Comparison of ENCODE assay signal across 15 mouse cellular contexts in the genomic region with DNA sequence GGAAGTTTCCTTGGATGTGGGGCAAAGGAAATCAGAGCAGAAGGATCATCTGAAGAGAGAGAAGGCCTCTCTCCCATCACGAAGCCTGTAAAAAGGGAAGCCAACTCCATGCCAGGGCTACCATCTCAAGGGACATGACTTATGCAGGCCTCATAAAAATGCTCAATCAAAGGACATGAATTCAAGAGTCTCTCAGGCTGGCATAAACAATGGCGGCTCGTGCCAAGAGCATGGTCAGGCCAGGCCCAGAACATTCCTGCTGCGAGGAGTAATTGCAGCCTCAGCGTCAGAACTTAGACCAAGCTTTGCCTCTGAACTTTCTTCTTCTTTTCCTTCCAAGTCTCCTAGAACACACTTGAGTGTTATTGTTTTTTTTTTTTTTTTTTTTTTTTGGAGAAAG.
DNase-seq lines count a peak whose midpoint lies in the region; ATAC-seq lines count a peak whose summit lies in the region.
"Had no signal": no experiment of that assay in that cellular context is flagged by ENCODE, and none has a peak within 500 bp of the region (broad histone marks: within the 10 kb centered on the region; RNA-seq: fewer than 3 reads in every experiment).

No protein-coding gene starts in this region.

- H3K4me2 ChIP-seq in kidney, embryonic 14.5 days (replicated peaks; ENCODE audit: low read depth, low read length): no peak overlapping the region
- H3K4me2 ChIP-seq: hindbrain, embryonic 13.5 days had no signal

- no peaks in the 10 kb centered on the region for H3K4me1 ChIP-seq in kidney, embryonic 14.5 days (ENCODE audit: control insufficient read depth, insufficient read depth, low read length)
- H3K4me1 ChIP-seq: hindbrain, embryonic 13.5 days had no signal

- 89% methylated on average over 5 of the region's 5 CpGs for WGBS in kidney, embryonic 14.5 days

- no peak overlapping the region for H3K27ac ChIP-seq in kidney, embryonic 14.5 days (ENCODE audit: low read depth, low read length)
- H3K27ac ChIP-seq: hindbrain, embryonic 13.5 days had no signal

- no peak overlapping the region for H3K9ac ChIP-seq in kidney, embryonic 14.5 days (ENCODE audit: low read depth, low read length)
- H3K9ac ChIP-seq: forebrain, postnatal 0 days; hindbrain, embryonic 13.5 days had no signal

- no peaks in the 10 kb centered on the region for H3K36me3 ChIP-seq in kidney, embryonic 14.5 days (ENCODE audit: control insufficient read depth, insufficient read depth, low read length)
- H3K36me3 ChIP-seq: hindbrain, embryonic 13.5 days had no signal

- H3K9me3 ChIP-seq in kidney, embryonic 14.5 days (ENCODE audit: control insufficient read depth, low read length): no peaks in the 10 kb centered on the region
- H3K9me3 ChIP-seq: hindbrain, embryonic 13.5 days had no signal

- no peaks in the 10 kb centered on the region for H3K27me3 ChIP-seq in kidney, embryonic 14.5 days (ENCODE audit: control insufficient read depth, insufficient read depth, low read length)
- H3K27me3 ChIP-seq: hindbrain, embryonic 13.5 days had no signal

- no peak for ATAC-seq in kidney, embryonic 14.5 days (ENCODE audit: low FRiP score, low TSS enrichment)
- no peak for ATAC-seq in activated CD4-positive, CD25-positive, alpha-beta regulatory T cell, adult 4 months
- ATAC-seq: forebrain, postnatal 0 days; intestine, postnatal 0 days had no signal

- no peak overlapping the region for H3K4me3 ChIP-seq in kidney, embryonic 14.5 days (ENCODE audit: low read length)
- H3K4me3 ChIP-seq: erythroblast, embryonic 14.5 days; hindbrain, embryonic 13.5 days had no signal

- DNase-seq in cerebellum, postnatal 10 days: peak; percentile 21 to 40
- DNase-seq in cerebellum, adult 9-11 months: no peak
- DNase-seq in kidney, postnatal 10 days: peak; percentile 14
- peak; percentile 100 for DNase-seq in adipocyte (ENCODE audit: low spot score)
- peak; percentile 8 for DNase-seq in gastrocnemius, postnatal 10 days
- DNase-seq in frontal cortex, postnatal 14 days (ENCODE audit: low spot score in 2 of 2): no peak
- DNase-seq: cerebellum, adult 2 months; forebrain, postnatal 0 days; liver; lung, adult 2 months had no signal

Comparison
In these comparisons a context has a peak if more than half of its experiments do, and no peak if none do; other contexts are left out.
1. DNase-seq: peak in cerebellum, postnatal 10 days (2 of 2), kidney, postnatal 10 days (single experiment), adipocyte (single experiment) and gastrocnemius, postnatal 10 days (single experiment); none in cerebellum, adult 9-11 months (single experiment) and frontal cortex, postnatal 14 days (0 of 2).